Mouse (Mus musculus) heart, postnatal 4 days (tissue): ENCODE measurements around the gene Per1. TPM values are rescaled to one million over a fixed set of nuclear protein-coding genes. Genes with fewer than 3 reads are reported as not detected.

Experiments
- DNase-seq: peaks from one replicate; pipeline ENCODE4 v3.0.0; 2021
- total RNA-seq, 2 experiments: library from RNA; stranded (reverse); gene quantifications; 2 replicates each; pipeline ENCODE4 v1.2.3; 2021

Gene Per1
- total RNA-seq, 2 experiments from 2014 or later, result 42.6 to 55.6 TPM

DNA sequence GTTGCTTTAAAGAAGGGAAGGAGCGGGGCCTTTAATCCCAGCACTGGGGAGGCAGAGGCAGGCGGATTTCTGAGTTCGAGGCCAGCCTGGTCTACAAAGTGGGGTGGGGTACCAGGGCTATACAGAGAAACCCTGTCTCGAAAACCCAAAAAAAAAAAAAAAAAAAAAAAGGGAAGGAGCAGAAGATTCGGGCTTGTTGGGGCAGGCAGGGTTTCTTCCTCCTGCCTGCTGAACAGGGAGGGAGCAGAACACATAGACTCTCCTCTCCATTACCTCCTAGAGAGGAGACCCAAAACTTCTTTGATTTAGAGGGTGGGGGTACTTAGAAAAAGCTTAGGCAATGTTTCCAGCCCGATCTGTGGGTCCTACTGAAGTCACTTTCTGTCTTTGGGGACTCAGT is 40.3 kb downstream of the Per1 start:
- DNase-seq, result no peak

DNA sequence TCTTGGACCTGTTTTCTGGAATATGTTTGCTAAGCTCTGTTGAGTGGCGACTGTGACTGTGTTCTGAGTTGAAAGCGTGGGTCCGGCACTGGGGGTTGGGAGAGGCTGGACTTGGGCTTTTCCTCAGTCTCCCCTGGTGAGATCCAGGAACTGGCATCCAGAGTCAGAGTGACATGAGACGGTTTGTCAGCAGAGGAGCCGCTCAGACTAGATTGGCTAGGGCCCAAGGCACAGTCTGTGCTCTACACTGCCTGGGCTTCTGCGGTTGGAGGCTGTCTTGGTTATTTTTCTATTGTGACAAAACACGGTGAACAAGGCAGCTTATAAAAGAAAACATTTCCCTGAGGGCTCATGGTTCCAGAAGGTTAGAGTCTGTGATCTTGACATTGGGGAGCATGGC is 52.5 kb downstream of the Per1 start:
- DNase-seq, result no peak

DNA sequence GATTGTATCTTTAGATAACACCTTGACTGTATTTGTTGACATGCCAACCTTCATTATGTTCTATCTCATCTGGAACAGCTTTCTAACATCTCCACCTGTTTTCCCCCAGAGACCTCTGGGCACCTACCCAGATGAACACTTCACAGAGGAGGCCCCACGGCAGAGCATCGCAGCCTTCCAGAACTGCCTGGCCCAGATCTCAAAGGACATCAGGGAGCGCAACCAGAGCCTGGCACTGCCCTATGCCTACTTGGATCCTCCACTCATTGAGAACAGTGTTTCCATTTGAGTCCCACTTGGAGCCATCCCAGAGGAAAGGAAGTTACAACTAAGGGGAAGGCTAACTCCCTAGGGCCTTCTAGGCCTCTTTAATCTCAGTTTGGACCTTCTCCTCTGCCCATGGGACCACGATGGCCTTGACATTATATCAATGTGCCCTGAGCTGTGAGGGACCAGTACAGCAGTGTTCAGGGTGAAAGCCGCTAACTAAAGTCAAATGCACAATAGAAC is 53.5 kb downstream of the Per1 start:
- no peak for DNase-seq

DNA sequence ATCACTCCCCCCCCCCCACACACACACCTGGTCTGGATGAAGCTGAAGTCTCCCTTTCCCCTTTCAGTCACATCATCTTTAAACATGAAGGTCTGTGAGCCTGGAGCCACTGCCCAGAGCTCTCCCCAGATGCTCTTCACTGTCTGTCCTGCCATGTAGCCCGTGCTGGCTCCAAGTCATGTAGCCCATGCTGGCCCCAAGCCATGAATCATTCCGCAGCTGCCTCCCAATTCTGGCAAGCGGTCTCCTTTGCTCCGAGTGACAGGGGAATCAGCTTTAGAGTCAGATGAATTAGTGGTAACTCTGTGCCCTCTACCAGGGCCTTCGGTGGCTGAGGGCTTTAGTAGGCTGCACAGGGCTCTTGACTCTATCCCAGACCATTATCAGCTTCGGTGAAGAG is 54.7 kb downstream of the Per1 start:
- peak; percentile 29 for DNase-seq

DNA sequence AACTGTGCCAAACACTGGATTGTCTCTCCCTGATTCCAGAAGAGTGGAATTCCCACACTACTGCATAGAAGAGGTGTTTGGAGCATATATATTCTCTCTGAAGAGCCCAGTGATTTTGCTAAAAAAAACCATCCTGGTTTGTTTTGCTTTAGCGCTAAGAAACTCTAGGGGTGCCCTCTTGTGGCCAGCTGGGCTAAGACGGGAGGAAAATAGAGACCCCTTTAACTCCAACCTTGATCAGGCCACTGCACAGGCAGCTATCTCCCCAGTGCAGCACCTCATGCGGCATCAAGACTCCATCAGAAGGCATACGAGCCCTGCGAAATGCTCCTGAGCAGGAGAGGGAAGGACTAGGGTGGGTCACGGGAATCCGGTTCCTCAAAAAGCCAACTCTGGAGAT is 55.4 kb downstream of the Per1 start:
- peak; percentile 82 for DNase-seq

DNA sequence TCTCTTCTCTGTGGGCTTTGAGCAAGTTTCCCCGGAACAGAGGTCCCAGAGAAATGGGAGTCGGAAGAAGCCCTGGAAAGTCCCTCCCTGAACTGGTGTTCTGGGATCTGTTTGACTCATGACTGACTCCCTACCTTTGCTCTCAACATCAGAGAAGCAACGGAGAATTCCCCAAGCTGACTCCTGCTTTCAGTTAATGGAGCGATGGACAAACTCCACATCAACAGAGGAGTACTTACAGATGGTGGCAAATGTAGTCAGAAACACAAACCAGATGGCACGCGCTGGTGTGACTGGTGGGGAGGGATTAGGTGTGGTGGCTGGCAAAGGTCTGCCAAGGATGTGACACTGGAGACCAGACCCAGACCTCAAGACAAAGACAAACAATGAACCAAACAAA is 56.0 kb downstream of the Per1 start:
- no peak for DNase-seq

DNA sequence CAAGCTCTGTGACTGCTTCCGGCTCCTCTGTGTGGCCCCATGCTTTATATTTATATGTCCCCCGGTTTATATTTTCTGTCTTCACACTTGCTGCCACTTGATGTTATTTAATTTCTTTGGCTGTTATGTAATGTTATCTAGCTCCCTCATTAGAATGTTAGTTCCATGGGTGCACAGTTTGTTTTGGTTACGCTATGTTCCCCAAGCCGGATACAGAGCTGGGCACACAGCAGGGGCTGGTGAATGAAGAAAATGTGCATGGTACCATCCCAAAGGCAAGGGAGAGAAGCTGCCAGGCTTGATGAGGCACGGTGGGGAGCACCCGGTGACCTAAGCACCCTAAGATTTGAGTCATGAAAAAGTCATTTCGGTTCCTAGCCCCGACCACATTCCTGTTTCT is 58.8 kb downstream of the Per1 start:
- DNase-seq, result no peak

DNA sequence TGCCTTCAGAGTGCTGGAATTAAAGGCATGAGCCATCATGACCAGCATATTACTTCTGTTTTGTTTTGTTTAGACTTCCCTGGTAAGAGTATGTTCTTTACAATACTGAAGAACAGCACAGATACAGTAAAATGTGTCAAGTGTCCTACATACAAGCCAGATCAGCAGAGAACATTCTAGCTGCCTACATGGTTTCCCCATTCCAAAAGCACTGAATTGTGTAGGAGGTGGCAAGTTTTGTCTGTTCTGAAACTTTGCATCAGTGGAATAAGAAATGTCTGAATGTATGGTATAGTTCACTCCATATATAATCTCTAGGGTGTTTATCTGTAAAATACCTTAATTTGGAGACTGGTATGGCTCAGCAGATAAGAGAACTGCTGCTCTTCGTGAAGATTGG is 60.3 kb downstream of the Per1 start:
- DNase-seq, result no peak

DNA sequence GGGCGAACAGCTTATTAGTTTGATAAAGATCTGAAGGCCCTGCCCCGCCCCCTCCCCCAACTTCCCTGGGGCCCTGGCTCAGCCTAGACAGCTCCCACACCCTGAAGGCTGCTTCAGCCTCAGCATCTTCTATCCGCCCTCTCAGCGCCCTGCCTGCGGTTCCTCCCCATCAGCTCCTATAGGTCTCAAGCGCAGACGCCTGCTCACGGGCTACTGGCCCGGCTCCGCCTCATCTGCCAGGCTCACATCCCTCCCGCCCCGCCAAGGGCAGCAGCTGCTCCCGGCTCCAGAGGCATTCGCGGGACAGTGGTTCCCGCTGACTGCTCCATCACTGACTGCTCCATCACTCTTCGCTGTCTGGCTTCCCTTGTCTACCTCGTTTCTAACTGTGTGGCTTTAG is 61.8 kb downstream of the Per1 start, which contains the start of gene Alox12b:
Alox12b (plus strand) TSS at position 190 of the 400 bp plus-strand sequence.
- DNase-seq, result no peak

Other genes starting within 250 kb of the Per1 start
- gene Ndel1, start 223.4 kb upstream of the Per1 start, total RNA-seq, result 10 to 100 TPM; 57.9 to 66.3 TPM
- gene Rnf222, start 206.7 kb upstream of the Per1 start, total RNA-seq, result under 1 TPM; 0.21 to 0.32 TPM
- gene Rpl26, start 193.6 kb upstream of the Per1 start, total RNA-seq, result 100 to 1,000 TPM; 896 to 908 TPM
- gene Odf4, start 168.1 kb upstream of the Per1 start, total RNA-seq, result not detected
- 10 to 100 TPM; 32.1 to 36.8 TPM for gene Arhgef15, start 137.7 kb upstream of the Per1 start, total RNA-seq
- gene Slc25a35, start 127.1 kb upstream of the Per1 start, total RNA-seq, result 1 to 10 TPM in 1 of 2 experiments, under 1 TPM in 1; 0.91 to 1.4 TPM
- 10 to 100 TPM; 41.0 to 44.7 TPM for gene Rangrf, start 120.0 kb upstream of the Per1 start, total RNA-seq
- gene Pfas, start 86.8 kb upstream of the Per1 start, total RNA-seq, result 10 to 100 TPM; 14.3 to 14.5 TPM
- gene Ctc1, start 79.3 kb upstream of the Per1 start, total RNA-seq, result 10 to 100 TPM; 36.8 to 37.7 TPM
- gene Aurkb, start 49.6 kb upstream of the Per1 start, total RNA-seq, result 10 to 100 TPM; 38.0 to 43.3 TPM
- gene Borcs6, start 35.5 kb upstream of the Per1 start, total RNA-seq, result 10 to 100 TPM; 13.8 to 14.3 TPM
- gene Tmem107, start 24.4 kb upstream of the Per1 start, total RNA-seq, result 1 to 10 TPM; 6.7 to 8.6 TPM
- gene Vamp2, start 6.7 kb upstream of the Per1 start, total RNA-seq, result 10 to 100 TPM; 80.2 to 84.6 TPM
- gene Hes7, start 25.2 kb downstream of the Per1 start, total RNA-seq, result under 1 TPM; 0.23 to 0.29 TPM
- under 1 TPM; 0.29 to 0.65 TPM for gene 9130213A22Rik, start 27.4 kb downstream of the Per1 start, total RNA-seq
- under 1 TPM in 1 of 2 experiments, not detected in 1; 0.45 TPM for gene Aloxe3, start 30.7 kb downstream of the Per1 start, total RNA-seq
- gene Alox12b, start 61.8 kb downstream of the Per1 start, total RNA-seq, result not detected
- 1 to 10 TPM; 3.8 to 5.0 TPM for gene Alox8, start 102.6 kb downstream of the Per1 start, total RNA-seq
- under 1 TPM; 0.09 to 0.12 TPM for gene Gucy2e, start 141.8 kb downstream of the Per1 start, total RNA-seq
- 10 to 100 TPM; 14.8 to 17.9 TPM for gene Cntrob, start 228.6 kb downstream of the Per1 start, total RNA-seq
- 10 to 100 TPM; 81.6 to 86.4 TPM for gene Trappc1, start 228.8 kb downstream of the Per1 start, total RNA-seq
- gene Kcnab3, start 231.0 kb downstream of the Per1 start, total RNA-seq, result 1 to 10 TPM; 1.5 to 2.1 TPM
- gene Rnf227, start 245.2 kb downstream of the Per1 start, total RNA-seq, result 1 to 10 TPM; 2.4 to 3.1 TPM